Mouse (Mus musculus) mesoderm, embryonic 11.5 days (tissue): ENCODE measurements around the gene Plekhh2.

Experiments used
- DNase-seq: peaks from one replicate; pipeline ENCODE4 v3.0.0-alpha.2; 2012; ENCODE audit warnings: low read depth, low spot score

Plekhh2 gene

GRCm38 (mm10) chr17:84571629-84572028 lies 59.9 kb downstream of the Plekhh2 start:
- peak; percentile 50 for DNase-seq

GRCm38 (mm10) chr17:84573305-84573704 lies 61.6 kb downstream of the Plekhh2 start:
- DNase-seq = no peak

- DNase-seq = no peak
These were observed 62.2 kb downstream of the Plekhh2 start for GRCm38 (mm10) chr17:84573940-84574339.

GRCm38 (mm10) chr17:84575108-84575507 lies 63.4 kb downstream of the Plekhh2 start:
- no peak for DNase-seq

GRCm38 (mm10) chr17:84576621-84577293 lies 65.1 kb downstream of the Plekhh2 start:
- no peak for DNase-seq

GRCm38 (mm10) chr17:84579249-84579648 lies 67.6 kb downstream of the Plekhh2 start:
- DNase-seq = no peak

- no peak for DNase-seq
These were observed 68.1 kb downstream of the Plekhh2 start for GRCm38 (mm10) chr17:84579817-84580216.

GRCm38 (mm10) chr17:84580821-84581220 lies 69.1 kb downstream of the Plekhh2 start:
- no peak for DNase-seq

- DNase-seq = no peak
These were observed 70.2 kb downstream of the Plekhh2 start for GRCm38 (mm10) chr17:84581740-84582414.

- DNase-seq = no peak
These were observed 72.4 kb downstream of the Plekhh2 start for GRCm38 (mm10) chr17:84584107-84584506.

GRCm38 (mm10) chr17:84585104-84585503 lies 73.4 kb downstream of the Plekhh2 start:
- no peak for DNase-seq

- DNase-seq = no peak
These were observed 78.4 kb downstream of the Plekhh2 start for GRCm38 (mm10) chr17:84590065-84590464.

GRCm38 (mm10) chr17:84591431-84592150 lies 79.9 kb downstream of the Plekhh2 start:
- DNase-seq = no peak

- DNase-seq = no peak
These were observed 84.3 kb downstream of the Plekhh2 start for GRCm38 (mm10) chr17:84596015-84596441.

GRCm38 (mm10) chr17:84596501-84596900 lies 84.8 kb downstream of the Plekhh2 start:
- no peak for DNase-seq

GRCm38 (mm10) chr17:84597859-84598258 lies 86.2 kb downstream of the Plekhh2 start:
- DNase-seq = no peak

- no peak for DNase-seq
These were observed 87.2 kb downstream of the Plekhh2 start for GRCm38 (mm10) chr17:84598928-84599327.

GRCm38 (mm10) chr17:84600051-84600983 lies 88.6 kb downstream of the Plekhh2 start:
- DNase-seq = no peak

- no peak for DNase-seq
These were observed 90.1 kb downstream of the Plekhh2 start for GRCm38 (mm10) chr17:84601805-84602204.

- no peak for DNase-seq
These were observed 91.5 kb downstream of the Plekhh2 start for GRCm38 (mm10) chr17:84603202-84603627.

- no peak for DNase-seq
These were observed 92.2 kb downstream of the Plekhh2 start for GRCm38 (mm10) chr17:84603709-84604420.
